Mouse (Mus musculus): ENCODE results near the gene Atp9a. TPM values are rescaled to one million over a fixed set of nuclear protein-coding genes. Genes with fewer than 3 reads are reported as not detected.

The Atp9a gene
- polyA plus RNA-seq, 1 experiment from 2014 or later, result 28.3 TPM

DNA sequence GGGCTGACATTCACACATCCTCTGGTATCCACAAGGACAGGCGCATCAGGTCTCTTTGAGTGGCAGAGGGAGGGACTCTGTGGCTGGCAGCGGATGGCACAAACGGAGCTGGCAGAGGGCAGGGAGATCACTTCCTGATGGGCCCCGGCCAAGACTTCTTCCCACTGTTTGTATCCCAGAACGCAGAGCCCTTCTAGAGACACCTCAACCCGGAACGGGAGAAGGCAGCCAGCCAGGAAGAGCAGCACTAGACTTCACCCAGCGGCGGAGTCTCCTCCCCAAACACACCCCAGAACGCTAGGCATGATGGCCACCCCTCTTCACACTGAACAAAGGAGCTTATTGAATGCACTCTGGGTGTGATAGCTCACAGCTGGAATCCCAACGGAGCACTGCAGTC lies 8.2 kb downstream of the Atp9a start:
- Histone ChIP-seq H3K4me2 (no peak overlapping the region), H3K36me3 (replicated peaks) (no peaks in the 10 kb centered on the region), H3K9ac (no peak overlapping the region), H3K27ac (no peak overlapping the region), H3K9me3 (no peaks in the 10 kb centered on the region), H3K27me3 (no peaks in the 10 kb centered on the region), H3K4me3 (replicated peaks) (no peak overlapping the region), H3K4me1 (peaks cover 35% of the 10 kb centered on the region)
- no peak for ATAC-seq (ENCODE audit: low FRiP score)
- WGBS, result 55% methylated on average over 11 of the region's 11 CpGs

DNA sequence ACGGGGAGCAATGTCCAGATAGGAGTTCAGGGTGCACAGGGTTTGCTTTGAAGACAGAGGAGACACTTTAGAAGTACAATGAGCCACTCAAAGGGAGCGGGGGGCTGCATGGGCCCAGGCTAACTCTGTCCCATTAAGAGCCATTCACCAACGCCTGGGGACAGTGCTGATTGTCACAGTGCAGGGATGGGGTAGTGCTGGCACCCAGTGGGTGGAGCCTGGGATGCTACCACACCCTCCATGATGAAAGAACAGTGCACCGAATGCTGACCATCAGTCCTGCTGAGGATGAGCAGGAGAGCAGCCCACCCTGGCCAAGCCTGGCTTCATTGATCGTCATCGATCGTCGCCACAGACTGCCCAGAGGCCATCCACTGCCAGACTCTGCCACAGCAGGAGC lies 11.0 kb downstream of the Atp9a start:
- H3K27ac ChIP-seq, result no peak overlapping the region
- 60% methylated on average over 8 of the region's 8 CpGs for WGBS
- no peak for ATAC-seq (ENCODE audit: low FRiP score)

DNA sequence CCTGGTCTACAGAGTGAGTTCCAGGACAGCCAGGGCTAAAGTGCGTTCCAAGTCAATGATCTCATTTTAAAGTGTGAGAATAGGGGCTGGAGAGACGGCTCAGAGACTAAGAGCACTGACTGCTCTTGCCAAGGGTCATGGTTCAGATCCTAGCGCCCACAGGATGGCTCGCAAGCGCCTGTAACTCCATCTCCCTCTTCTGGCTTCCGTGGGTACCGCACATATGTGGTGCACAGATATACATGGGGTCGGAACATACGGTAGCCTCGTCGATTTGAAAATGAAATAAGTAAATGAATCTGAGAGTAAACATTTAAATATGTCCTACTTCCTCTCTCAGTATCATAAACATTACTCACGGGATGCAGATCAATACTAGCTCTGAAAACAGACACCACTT lies 12.5 kb downstream of the Atp9a start:
- H3K27ac ChIP-seq, result 0 out of 2 replicates have a peak overlapping the region, but pooled peaks have one; percentile 19
- no peak for ATAC-seq (ENCODE audit: low FRiP score)
- no peak overlapping the region for H3K4me3 ChIP-seq (replicated peaks)
- H3K9ac ChIP-seq, result no peak overlapping the region
- H3K27me3 ChIP-seq, result no peaks in the 10 kb centered on the region
- WGBS, result 84% methylated on average over 12 of the region's 12 CpGs
- H3K9me3 ChIP-seq, result no peaks in the 10 kb centered on the region
- H3K4me1 ChIP-seq, result peaks cover 46% of the 10 kb centered on the region
- H3K4me2 ChIP-seq, result no peak overlapping the region
- no peaks in the 10 kb centered on the region for H3K36me3 ChIP-seq (replicated peaks)

More for the DNA sequence above, 11.0 kb downstream of the Atp9a start:
- Histone ChIP-seq H3K9ac (no peak overlapping the region), H3K9me3 (no peaks in the 10 kb centered on the region), H3K4me1 (peaks cover 38% of the 10 kb centered on the region), H3K4me3 (replicated peaks) (no peak overlapping the region), H3K36me3 (replicated peaks) (no peaks in the 10 kb centered on the region), H3K4me2 (no peak overlapping the region), H3K27me3 (no peaks in the 10 kb centered on the region)

DNA sequence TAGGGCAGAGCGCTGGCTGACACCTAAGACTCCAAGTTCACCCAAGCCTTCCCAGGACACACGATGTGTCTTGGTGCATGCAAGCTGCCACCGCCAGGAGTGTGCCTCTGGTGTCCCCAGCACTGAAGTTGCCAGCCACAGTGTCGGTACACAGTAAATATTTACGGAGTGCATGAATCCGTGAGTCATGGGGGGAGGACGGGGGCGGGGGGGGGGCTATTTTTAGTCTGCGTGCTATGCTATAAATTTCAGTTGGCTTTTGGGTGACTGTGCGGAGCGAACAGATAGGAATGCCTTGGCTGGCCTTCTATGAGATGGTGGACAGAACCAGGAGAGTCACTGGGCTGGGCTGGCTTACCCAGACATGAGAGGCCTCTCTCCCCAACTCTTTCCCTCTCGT lies 14.2 kb downstream of the Atp9a start:
- no peak overlapping the region for H3K27ac ChIP-seq
- no peak overlapping the region for H3K4me2 ChIP-seq
- no peaks in the 10 kb centered on the region for H3K9me3 ChIP-seq
- 89% methylated on average over 12 of the region's 12 CpGs for WGBS
- no peak for ATAC-seq (ENCODE audit: low FRiP score)
- H3K27me3 ChIP-seq, result no peaks in the 10 kb centered on the region
- H3K9ac ChIP-seq, result no peak overlapping the region
- H3K4me1 ChIP-seq, result peaks cover 39% of the 10 kb centered on the region
- H3K36me3 ChIP-seq (replicated peaks), result no peaks in the 10 kb centered on the region
- H3K4me3 ChIP-seq (replicated peaks), result no peak overlapping the region

DNA sequence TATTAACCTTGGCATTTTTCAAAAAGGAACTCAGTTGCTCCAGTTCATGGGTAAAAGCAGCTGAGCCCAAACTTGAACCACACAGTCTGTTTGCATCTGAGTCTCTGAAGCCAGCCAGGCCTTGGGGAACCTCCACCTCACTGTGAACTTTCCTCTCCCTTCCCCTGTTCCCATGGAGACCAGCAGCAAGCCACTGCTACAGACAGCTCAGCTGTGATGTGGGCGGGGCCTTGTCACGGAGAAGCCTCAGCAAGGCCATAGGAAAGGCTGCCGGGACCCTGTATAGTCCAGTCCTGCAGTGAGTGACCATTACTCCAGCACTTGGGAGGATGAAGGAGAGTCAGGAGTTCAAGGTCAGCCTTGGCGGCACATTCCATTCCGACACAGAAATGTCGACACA lies 16.2 kb downstream of the Atp9a start:
- H3K4me3 ChIP-seq (replicated peaks), result no peak overlapping the region
- no peaks in the 10 kb centered on the region for H3K36me3 ChIP-seq (replicated peaks)
- 55% methylated on average over 6 of the region's 6 CpGs for WGBS
- H3K9me3 ChIP-seq, result no peaks in the 10 kb centered on the region
- peaks cover 27% of the 10 kb centered on the region for H3K4me1 ChIP-seq
- H3K27ac ChIP-seq, result peak overlapping the region; percentile 47; the same call in 1 of the 2 replicates
- H3K4me2 ChIP-seq, result no peak overlapping the region
- H3K27me3 ChIP-seq, result no peaks in the 10 kb centered on the region
- peak; percentile 80 for ATAC-seq (ENCODE audit: low FRiP score)
- H3K9ac ChIP-seq, result no peak overlapping the region

DNA sequence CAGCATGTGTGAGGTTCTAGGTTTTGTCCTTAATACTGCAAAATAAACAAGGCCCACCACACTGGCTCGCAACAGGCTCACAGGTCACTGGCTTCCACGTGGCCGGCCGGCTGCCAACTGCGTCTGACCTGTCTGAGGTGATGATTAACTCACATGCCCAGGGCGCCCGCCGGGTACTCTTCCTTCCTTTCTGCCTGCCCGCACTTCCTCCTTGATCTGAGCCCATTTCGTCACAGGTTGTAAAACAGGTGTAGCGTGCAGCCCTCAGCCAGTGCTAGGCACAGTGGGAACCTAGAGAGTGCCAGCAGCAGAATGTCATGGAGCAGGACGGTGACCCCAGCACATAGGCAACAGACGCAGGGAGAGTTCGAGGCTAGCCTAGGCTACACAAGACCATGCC lies 20.9 kb downstream of the Atp9a start:
- H3K36me3 ChIP-seq (replicated peaks), result no peaks in the 10 kb centered on the region
- H3K4me2 ChIP-seq, result no peak overlapping the region
- H3K27me3 ChIP-seq, result no peaks in the 10 kb centered on the region
- H3K4me1 ChIP-seq, result peaks cover 23% of the 10 kb centered on the region
- ATAC-seq (ENCODE audit: low FRiP score), result no peak
- H3K4me3 ChIP-seq (replicated peaks), result no peak overlapping the region
- no peak overlapping the region for H3K27ac ChIP-seq
- H3K9ac ChIP-seq, result no peak overlapping the region
- WGBS, result 92% methylated on average over 14 of the region's 14 CpGs
- no peaks in the 10 kb centered on the region for H3K9me3 ChIP-seq

DNA sequence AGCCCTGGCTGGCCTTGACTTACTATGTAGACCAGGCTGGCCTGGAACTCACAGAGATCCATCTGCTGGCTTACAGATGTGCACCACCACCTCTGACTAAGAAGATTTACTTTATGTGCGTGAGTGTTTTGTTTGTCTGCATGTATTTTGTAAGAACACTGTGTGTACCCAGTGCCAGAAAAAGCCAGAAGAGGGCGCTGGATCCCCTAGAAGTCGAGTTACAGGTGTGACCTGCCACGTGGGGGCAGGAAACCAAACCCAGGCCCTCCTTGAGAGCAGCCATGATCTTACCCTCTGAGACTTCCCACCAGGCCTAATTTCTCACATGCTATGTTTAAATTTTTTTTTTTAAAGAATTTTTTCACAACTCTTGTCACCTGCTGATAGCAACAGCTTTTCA lies 22.5 kb downstream of the Atp9a start:
- ATAC-seq (ENCODE audit: low FRiP score), result no peak

DNA sequence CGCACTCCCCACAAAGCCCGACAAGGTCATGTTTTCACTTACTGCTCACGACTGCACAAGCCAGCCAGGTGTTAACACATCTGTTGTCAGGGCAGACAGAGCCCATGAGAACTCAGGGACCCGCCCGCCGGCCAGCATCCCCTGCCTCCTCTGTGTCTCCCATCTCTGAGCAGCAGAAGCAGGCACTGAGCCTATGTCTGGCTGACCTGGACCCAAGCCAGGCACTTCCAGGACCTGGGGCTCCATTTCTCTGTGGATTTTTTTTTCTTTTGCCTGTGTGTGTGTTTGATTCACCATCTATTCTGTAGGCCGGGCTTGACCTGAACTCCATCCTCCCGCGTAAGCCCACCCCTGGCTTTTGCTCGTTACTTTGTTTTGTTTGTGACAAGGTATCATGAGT lies 23.5 kb downstream of the Atp9a start:
- ATAC-seq (ENCODE audit: low FRiP score), result no peak
- H3K4me1 ChIP-seq, result peaks cover 14% of the 10 kb centered on the region
- H3K27me3 ChIP-seq, result no peaks in the 10 kb centered on the region
- no peak overlapping the region for H3K4me2 ChIP-seq
- H3K4me3 ChIP-seq (replicated peaks), result no peak overlapping the region
- no peak overlapping the region for H3K27ac ChIP-seq
- H3K9ac ChIP-seq, result no peak overlapping the region
- WGBS, result 85% methylated on average over 10 of the region's 10 CpGs
- no peaks in the 10 kb centered on the region for H3K36me3 ChIP-seq (replicated peaks)
- no peaks in the 10 kb centered on the region for H3K9me3 ChIP-seq

More for the DNA sequence above, 22.5 kb downstream of the Atp9a start:
- WGBS, result 67% methylated on average over 4 of the region's 4 CpGs
- no peak overlapping the region for H3K9ac ChIP-seq
- no peak overlapping the region for H3K4me3 ChIP-seq (replicated peaks)
- H3K4me1 ChIP-seq, result peaks cover 14% of the 10 kb centered on the region
- H3K36me3 ChIP-seq (replicated peaks), result no peaks in the 10 kb centered on the region
- no peak overlapping the region for H3K27ac ChIP-seq
- H3K27me3 ChIP-seq, result no peaks in the 10 kb centered on the region
- no peaks in the 10 kb centered on the region for H3K9me3 ChIP-seq
- no peak overlapping the region for H3K4me2 ChIP-seq

DNA sequence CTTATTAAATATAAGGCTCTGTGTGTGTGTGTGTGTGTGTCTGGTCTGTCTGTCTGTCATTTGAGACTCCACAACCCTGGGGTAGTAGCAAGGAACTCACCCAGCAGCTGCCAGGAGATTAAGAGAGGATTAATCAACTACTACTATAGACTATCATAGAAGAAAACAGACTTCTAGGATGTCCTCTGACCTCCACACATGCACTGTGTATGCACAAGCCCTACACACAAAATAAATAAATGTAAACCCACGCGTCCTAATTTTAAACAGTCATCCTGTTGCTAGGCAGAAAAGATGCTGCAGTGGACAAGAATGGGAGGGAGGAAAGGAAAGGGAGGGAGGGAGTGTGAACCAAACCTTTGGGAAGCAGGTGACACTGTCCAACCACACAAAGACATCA lies 23.9 kb downstream of the Atp9a start:
- peaks cover 14% of the 10 kb centered on the region for H3K4me1 ChIP-seq
- H3K4me3 ChIP-seq (replicated peaks), result no peak overlapping the region
- no peak for ATAC-seq (ENCODE audit: low FRiP score)
- H3K36me3 ChIP-seq (replicated peaks), result no peaks in the 10 kb centered on the region
- no peak overlapping the region for H3K4me2 ChIP-seq
- H3K27me3 ChIP-seq, result no peaks in the 10 kb centered on the region
- no peak overlapping the region for H3K9ac ChIP-seq
- no peaks in the 10 kb centered on the region for H3K9me3 ChIP-seq
- no peak overlapping the region for H3K27ac ChIP-seq
- WGBS, result 86% methylated on average over 2 of the region's 2 CpGs

DNA sequence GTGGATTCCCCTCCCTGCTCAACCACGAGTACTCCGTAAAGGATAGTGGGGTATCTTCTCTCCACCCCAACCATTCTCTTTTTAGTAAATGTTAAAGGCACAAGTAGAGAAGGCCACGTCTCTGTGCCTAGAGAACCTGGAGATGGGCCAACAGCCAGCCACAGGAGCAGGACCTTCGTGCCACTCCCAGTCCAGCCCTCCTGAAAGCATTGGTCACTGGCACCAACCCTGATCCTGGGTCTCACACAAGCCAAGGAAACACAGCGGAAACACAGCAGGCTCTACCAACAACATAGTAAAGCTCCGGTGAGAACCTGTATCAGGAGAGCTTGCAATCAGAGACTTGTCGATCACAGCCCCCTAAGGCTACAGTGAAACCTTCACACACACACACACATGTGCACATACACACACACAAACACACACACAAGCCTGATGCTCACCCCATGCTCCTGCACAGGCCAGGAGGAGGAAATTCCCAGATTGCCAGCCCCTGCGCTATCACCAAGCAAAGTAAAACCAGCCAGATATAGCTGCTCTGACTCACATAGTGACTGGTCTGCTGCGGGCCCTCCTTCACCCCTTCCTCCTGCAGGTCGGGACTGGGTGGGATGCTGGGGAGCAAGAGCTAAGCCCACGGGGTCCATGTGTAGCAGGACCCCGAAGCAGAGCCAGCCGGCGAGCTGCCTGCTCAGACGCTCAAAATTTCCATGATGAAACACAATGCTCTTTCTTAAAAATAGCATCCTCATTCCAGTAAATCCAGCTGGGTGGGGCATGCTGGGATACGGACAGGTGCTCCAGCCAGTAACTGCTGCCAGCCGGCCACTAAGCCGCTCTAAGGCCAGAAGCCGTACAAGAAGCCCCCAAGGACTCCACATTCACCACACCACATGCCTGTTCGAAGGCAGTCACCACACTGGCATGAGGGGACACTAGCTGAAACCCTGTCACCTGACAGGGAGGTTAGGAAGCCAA lies 29.7 kb downstream of the Atp9a start:
- H3K4me3 ChIP-seq (replicated peaks), result no peak overlapping the region
- WGBS, result 83% methylated on average over 20 of the region's 20 CpGs
- no peaks in the 10 kb centered on the region for H3K27me3 ChIP-seq
- no peak for ATAC-seq (ENCODE audit: low FRiP score)
- H3K4me1 ChIP-seq, result peaks cover 17% of the 10 kb centered on the region
- H3K4me2 ChIP-seq, result no peak overlapping the region
- peak overlapping the region; percentile 14; the same call in 1 of the 2 replicates for H3K9ac ChIP-seq
- no peak overlapping the region for H3K27ac ChIP-seq
- H3K9me3 ChIP-seq, result no peaks in the 10 kb centered on the region
- 0 out of 2 replicates have a peak, but pooled peaks cover 7% of the 10 kb centered on the region for H3K36me3 ChIP-seq (replicated peaks)

DNA sequence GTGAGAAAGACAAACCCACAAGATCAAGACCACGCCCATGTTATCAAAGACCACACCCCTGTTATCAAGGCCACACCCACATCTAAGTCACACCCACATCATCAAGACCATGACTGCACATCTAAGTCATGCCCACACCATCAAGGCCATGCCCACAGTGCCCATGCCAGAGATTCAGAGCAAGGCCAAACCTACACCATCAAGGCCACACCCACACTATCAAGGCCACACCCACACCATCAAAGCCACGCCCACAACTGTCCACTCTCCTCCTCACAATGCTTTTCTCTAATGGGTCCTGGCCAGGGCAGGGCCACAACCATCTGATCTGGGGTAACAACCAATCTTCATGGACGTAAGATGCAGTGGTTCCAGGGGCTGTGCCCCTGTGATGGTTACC lies 31.2 kb downstream of the Atp9a start:
- no peak overlapping the region for H3K27ac ChIP-seq
- H3K27me3 ChIP-seq, result no peaks in the 10 kb centered on the region
- no peak overlapping the region for H3K4me2 ChIP-seq
- WGBS, result 80% methylated on average over 3 of the region's 3 CpGs
- no peak overlapping the region for H3K9ac ChIP-seq
- H3K4me3 ChIP-seq (replicated peaks), result no peak overlapping the region
- peaks cover 12% of the 10 kb centered on the region for H3K36me3 ChIP-seq (replicated peaks)
- H3K4me1 ChIP-seq, result peaks cover 8% of the 10 kb centered on the region; the same call in 1 of the 2 replicates
- H3K9me3 ChIP-seq, result no peaks in the 10 kb centered on the region
- ATAC-seq (ENCODE audit: low FRiP score), result no peak

DNA sequence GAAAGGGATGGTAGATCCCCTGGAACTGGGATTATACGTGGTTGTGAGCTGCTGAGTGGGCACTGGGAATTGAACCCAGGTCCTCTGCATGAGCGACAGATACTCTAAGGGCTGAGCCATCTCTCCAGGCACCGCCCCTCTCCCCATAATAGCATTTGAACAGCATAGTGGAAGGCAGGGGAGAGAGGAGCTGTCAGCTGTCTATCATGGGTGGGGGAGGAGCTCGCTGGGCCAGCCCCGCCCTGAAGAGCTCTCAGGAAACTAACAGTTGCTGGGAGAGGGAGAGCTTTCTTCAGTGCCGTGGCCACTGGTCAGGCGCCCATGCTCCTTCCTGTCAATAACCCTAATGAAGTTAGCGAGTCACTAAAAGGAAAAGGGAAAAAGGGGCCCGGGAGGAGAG lies 34.4 kb downstream of the Atp9a start:
- Histone ChIP-seq H3K9ac (no peak overlapping the region), H3K27me3 (no peaks in the 10 kb centered on the region), H3K27ac (no peak overlapping the region), H3K36me3 (replicated peaks) (peaks cover 24% of the 10 kb centered on the region), H3K9me3 (no peaks in the 10 kb centered on the region), H3K4me2 (no peak overlapping the region), H3K4me1 (0 out of 2 replicates have a peak, but pooled peaks cover 6% of the 10 kb centered on the region), H3K4me3 (replicated peaks) (no peak overlapping the region)
- WGBS, result 50% methylated on average over 9 of the region's 9 CpGs
- 0 out of 2 replicates have a peak, but pooled peaks have one; percentile 20 for ATAC-seq (ENCODE audit: low FRiP score)

DNA sequence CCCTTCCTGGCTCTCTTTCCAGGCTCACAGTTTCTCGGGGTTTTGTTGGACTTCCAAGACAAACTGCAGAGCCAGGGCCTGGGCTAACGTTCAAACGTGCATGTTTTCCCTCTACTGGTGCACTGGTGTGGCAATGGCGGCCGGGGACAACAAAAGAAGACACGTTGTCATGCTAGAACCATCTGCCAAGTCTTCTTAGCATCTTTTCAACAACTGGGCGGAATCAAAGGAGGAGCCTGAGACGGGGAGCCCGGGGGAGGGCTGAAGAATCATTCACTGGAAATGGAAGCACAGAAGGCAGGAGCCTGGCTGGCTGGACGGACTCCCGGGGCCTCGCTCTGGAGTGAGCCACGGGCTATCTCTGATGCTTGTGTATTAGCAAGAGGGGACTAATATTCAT lies 39.9 kb downstream of the Atp9a start:
- Histone ChIP-seq H3K4me1 (peaks cover 9% of the 10 kb centered on the region), H3K4me3 (replicated peaks) (no peak overlapping the region), H3K4me2 (no peak overlapping the region), H3K36me3 (replicated peaks) (peaks cover 33% of the 10 kb centered on the region), H3K27me3 (no peaks in the 10 kb centered on the region), H3K27ac (peak overlapping the region; percentile 69; the same call in 1 of the 2 replicates), H3K9me3 (no peaks in the 10 kb centered on the region), H3K9ac (no peak overlapping the region)
- no peak for ATAC-seq (ENCODE audit: low FRiP score)
- WGBS, result 45% methylated on average over 13 of the region's 13 CpGs

All from forebrain, embryonic 12.5 days (tissue).